Mouse (Mus musculus): ENCODE results near the gene Jakmip3.

DNA sequence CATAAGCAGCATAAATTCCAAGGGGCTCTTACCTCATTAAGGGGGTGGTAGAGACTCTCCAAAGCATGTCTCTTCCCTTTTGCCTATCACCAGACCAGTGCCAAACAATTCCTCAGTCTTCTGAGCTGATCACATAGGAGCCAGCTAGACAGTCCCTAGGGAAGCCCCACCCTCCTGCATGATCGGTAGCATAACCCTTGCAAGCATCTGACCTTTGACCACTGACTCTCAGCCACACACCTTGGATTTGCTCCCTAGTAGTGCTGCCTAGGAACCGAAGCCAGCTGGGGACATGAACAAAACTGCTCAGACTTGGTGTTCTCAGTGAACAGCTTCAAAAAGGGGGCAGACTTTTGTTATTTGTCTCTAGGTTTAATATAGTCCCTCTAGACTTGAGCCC, 42.4 kb upstream of the Jakmip3 start:
- no peak for TF ChIP-seq CTCF (IDR thresholded peaks at IDR 0.05; ENCODE audit: borderline replicate concordance, insufficient read depth, low read length)
- no peak for TF ChIP-seq POLR2A (IDR thresholded peaks at IDR 0.05; ENCODE audit: low read depth, low read length)
